ENCODE assay signal across 17 mouse cellular contexts in genomic region chr5:150459801-150460200, GRCm38 (mm10). TPM values are rescaled to one million over a fixed set of nuclear protein-coding genes. Genes with fewer than 3 reads are reported as not detected.
DNase-seq lines count a peak whose midpoint lies in the region; ATAC-seq and TF ChIP-seq lines count a peak whose summit lies in the region.
"Had no signal": no experiment of that assay in that cellular context is flagged by ENCODE, and none has a peak within 500 bp of the region (broad histone marks: within the 10 kb centered on the region; RNA-seq: fewer than 3 reads in every experiment).

No protein-coding gene starts in this region.

- POLR2A ChIA-PET in Patski (lab: Charles Lee) = no interaction called here

- no peak overlapping the region for H3K4me2 ChIP-seq in hindbrain, postnatal 0 days (ENCODE audit: low read depth, low read length)
- H3K4me2 ChIP-seq in hindbrain, embryonic 13.5 days = no peak overlapping the region
- H3K4me2 ChIP-seq in lung, embryonic 14.5 days = no peak overlapping the region
- no peak overlapping the region for H3K4me2 ChIP-seq in neural tube, embryonic 15.5 days
- H3K4me2 ChIP-seq: midbrain, embryonic 13.5 days had no signal

- H3K27ac ChIP-seq in hindbrain, postnatal 0 days = no peak overlapping the region
- no peak overlapping the region for H3K27ac ChIP-seq in hindbrain, embryonic 13.5 days
- H3K27ac ChIP-seq in lung, embryonic 14.5 days (ENCODE audit: low read depth) = no peak overlapping the region
- no peak overlapping the region for H3K27ac ChIP-seq in small intestine, adult 2 months (ENCODE audit: insufficient read depth, low read depth, low read length)
- no peak overlapping the region for H3K27ac ChIP-seq in neural tube, embryonic 15.5 days (replicated peaks)
- H3K27ac ChIP-seq: midbrain, embryonic 13.5 days had no signal

- H3K27me3 ChIP-seq in hindbrain, postnatal 0 days (ENCODE audit: insufficient read depth, low read length) = no peaks in the 10 kb centered on the region
- no peaks in the 10 kb centered on the region for H3K27me3 ChIP-seq in hindbrain, embryonic 13.5 days
- no peaks in the 10 kb centered on the region for H3K27me3 ChIP-seq in lung, embryonic 14.5 days (ENCODE audit: insufficient read depth, low read length)
- H3K27me3 ChIP-seq in Patski = no peaks in the 10 kb centered on the region
- H3K27me3 ChIP-seq in small intestine, adult 2 months (ENCODE audit: control insufficient read depth, insufficient read depth, low read length) = no peaks in the 10 kb centered on the region
- no peaks in the 10 kb centered on the region for H3K27me3 ChIP-seq in neural tube, embryonic 15.5 days (replicated peaks)
- H3K27me3 ChIP-seq: midbrain, embryonic 13.5 days had no signal

- no peak overlapping the region for H3K4me3 ChIP-seq in hindbrain, postnatal 0 days (ENCODE audit: low read length)
- H3K4me3 ChIP-seq in hindbrain, embryonic 13.5 days = no peak overlapping the region
- no peak overlapping the region for H3K4me3 ChIP-seq in lung, embryonic 14.5 days (ENCODE audit: low read depth, low read length)
- H3K4me3 ChIP-seq in small intestine, adult 2 months (ENCODE audit: low read depth, low read length) = no peak overlapping the region
- H3K4me3 ChIP-seq in neural tube, embryonic 15.5 days (replicated peaks) = no peak overlapping the region
- H3K4me3 ChIP-seq: midbrain, embryonic 13.5 days had no signal

- CTCF ChIA-PET in Patski (lab: Charles Lee) = interaction anchor here (0.6 kb wide), 1 partner anchor 23 kb away, joined by 3 read pairs; no protein-coding TSS in a partner anchor

- no peak for ATAC-seq in hindbrain, postnatal 0 days
- no peak for ATAC-seq in hindbrain, embryonic 13.5 days (ENCODE audit: low FRiP score)
- no peak for ATAC-seq in lung, embryonic 14.5 days (ENCODE audit: insufficient read depth)
- no peak for ATAC-seq in Patski
- no peak for ATAC-seq in neural tube, embryonic 15.5 days (ENCODE audit: low FRiP score)
- ATAC-seq: midbrain, embryonic 13.5 days had no signal

- in situ Hi-C loops in Patski (cut with MboI; ENCODE audit: low pct_unique_long_range_greater_than_20kb) = no loop called here

- TF ChIP-seq POLR2A in small intestine, adult 2 months (IDR thresholded peaks at IDR 0.05; ENCODE audit: low read depth, low read length) = no peak

- DNase-seq in hindbrain, postnatal 0 days (ENCODE audit: low spot score) = no peak
- no peak for DNase-seq in lung, embryonic 14.5 days
- DNase-seq in lung, postnatal 10 days = no peak
- DNase-seq in Patski (ENCODE audit: low read depth, low spot score) = no peak
- no peak for DNase-seq in right cerebral cortex, postnatal 36 days (ENCODE audit: low spot score in 2 of 2)
- DNase-seq: cerebellum, adult 18-20 months; embryo, embryonic 11 days; heart, postnatal 10 days had no signal

- no peaks in the 10 kb centered on the region for H3K4me1 ChIP-seq in hindbrain, postnatal 0 days (ENCODE audit: insufficient read depth, low read length)
- H3K4me1 ChIP-seq in hindbrain, embryonic 13.5 days (replicated peaks) = peaks cover 15% of the 10 kb centered on the region; the same call in 1 of the 2 replicates
- no peaks in the 10 kb centered on the region for H3K4me1 ChIP-seq in lung, embryonic 14.5 days (ENCODE audit: insufficient read depth)
- H3K4me1 ChIP-seq in small intestine, adult 2 months (ENCODE audit: control insufficient read depth, insufficient read depth, insufficient read length, low read length) = no peaks in the 10 kb centered on the region
- H3K4me1 ChIP-seq in neural tube, embryonic 15.5 days = 0 out of 2 replicates have a peak, but pooled peaks cover 3% of the 10 kb centered on the region
- H3K4me1 ChIP-seq: midbrain, embryonic 13.5 days had no signal

- peak; percentile 40 for TF ChIP-seq CTCF in hindbrain, postnatal 0 days (IDR thresholded peaks at IDR 0.05; ENCODE audit: low read depth)
- TF ChIP-seq CTCF in lung, embryonic 14.5 days (IDR thresholded peaks at IDR 0.05; ENCODE audit: low read depth) = peak; percentile 54
- peak; percentile 36 for TF ChIP-seq CTCF in Patski (IDR thresholded peaks at IDR 0.05)
- TF ChIP-seq CTCF in small intestine, adult 2 months (IDR thresholded peaks at IDR 0.05; ENCODE audit: extremely low read depth, insufficient read length, insufficient replicate concordance, low read depth, low read length) = peak; percentile 44; the same call in 1 of the 2 replicates

- H3K9me3 ChIP-seq in hindbrain, postnatal 0 days (ENCODE audit: low read length) = no peaks in the 10 kb centered on the region
- no peaks in the 10 kb centered on the region for H3K9me3 ChIP-seq in hindbrain, embryonic 13.5 days
- no peaks in the 10 kb centered on the region for H3K9me3 ChIP-seq in lung, embryonic 14.5 days (ENCODE audit: low read depth, low read length)
- no peaks in the 10 kb centered on the region for H3K9me3 ChIP-seq in neural tube, embryonic 15.5 days (replicated peaks)

- 76% methylated on average over 4 of the region's 4 CpGs for WGBS in hindbrain, postnatal 0 days
- WGBS in hindbrain, embryonic 13.5 days = 81% methylated on average over 4 of the region's 4 CpGs
- WGBS in lung, embryonic 14.5 days = 77% methylated on average over 4 of the region's 4 CpGs
- 85% methylated on average over 4 of the region's 4 CpGs for WGBS in small intestine, adult 2 months
- 87% methylated on average over 4 of the region's 4 CpGs for WGBS in neural tube, embryonic 15.5 days

- H3K9ac ChIP-seq in hindbrain, postnatal 0 days (replicated peaks; ENCODE audit: low read length) = no peak overlapping the region
- H3K9ac ChIP-seq in hindbrain, embryonic 13.5 days = no peak overlapping the region
- no peak overlapping the region for H3K9ac ChIP-seq in lung, embryonic 14.5 days
- H3K9ac ChIP-seq in neural tube, embryonic 15.5 days (replicated peaks) = no peak overlapping the region
- H3K9ac ChIP-seq: midbrain, embryonic 13.5 days had no signal

- H3K36me3 ChIP-seq in hindbrain, postnatal 0 days (ENCODE audit: insufficient read depth, low read length) = peaks cover 48% of the 10 kb centered on the region
- H3K36me3 ChIP-seq in hindbrain, embryonic 13.5 days = peaks cover 72% of the 10 kb centered on the region
- H3K36me3 ChIP-seq in lung, embryonic 14.5 days (ENCODE audit: insufficient read depth) = no peaks in the 10 kb centered on the region
- H3K36me3 ChIP-seq in small intestine, adult 2 months (ENCODE audit: control insufficient read depth, insufficient read depth, low read length) = peaks cover 4% of the 10 kb centered on the region
- H3K36me3 ChIP-seq in neural tube, embryonic 15.5 days = peaks cover 71% of the 10 kb centered on the region

RNA-seq across cellular contexts. Expression of gene Zar1l, which starts 58.2 kb away (rescaled TPM):
- total RNA-seq in hindbrain, postnatal 0 days (2014; rRNA removed) = not detected in 2 replicates
- polyA plus RNA-seq in hindbrain, postnatal 0 days (2015; fragmentation: Nextera tagmentation; extraction: Ambion mirVana) = 0.28 TPM in 1 of 2 replicates, not detected in the other
- polyA plus RNA-seq in hindbrain, embryonic 13.5 days (2015; fragmentation: Nextera tagmentation; extraction: Ambion mirVana) = not detected in 2 replicates
- not detected in 2 replicates for polyA plus RNA-seq in lung, embryonic 14.5 days (2014; fragmentation: Nextera tagmentation; extraction: Ambion mirVana)
- polyA plus RNA-seq in Patski (2021) = not detected
- not detected in 2 replicates for polyA plus RNA-seq in small intestine, adult 2 months (2012; rRNA removed)
- not detected in 2 replicates for polyA plus RNA-seq in neural tube, embryonic 15.5 days (2015; fragmentation: Nextera tagmentation; extraction: Ambion mirVana)
- total RNA-seq: granulocyte monocyte progenitor cell, adult 5-6 weeks; heart, postnatal 10 days had no signal
- polyA plus RNA-seq: large intestine, adult 2 months; liver, embryonic 16.5 days; midbrain, embryonic 13.5 days; neural tube, embryonic 11.5 days; stomach, embryonic 14.5 days had no signal
